Mouse (Mus musculus) kidney, adult 9 months (tissue): ENCODE measurements around the gene Olfr288.

ENCODE experiments used
- DNase-seq: peaks from one replicate; pipeline ENCODE4 v3.0.0; 2022

The Olfr288 gene

DNA sequence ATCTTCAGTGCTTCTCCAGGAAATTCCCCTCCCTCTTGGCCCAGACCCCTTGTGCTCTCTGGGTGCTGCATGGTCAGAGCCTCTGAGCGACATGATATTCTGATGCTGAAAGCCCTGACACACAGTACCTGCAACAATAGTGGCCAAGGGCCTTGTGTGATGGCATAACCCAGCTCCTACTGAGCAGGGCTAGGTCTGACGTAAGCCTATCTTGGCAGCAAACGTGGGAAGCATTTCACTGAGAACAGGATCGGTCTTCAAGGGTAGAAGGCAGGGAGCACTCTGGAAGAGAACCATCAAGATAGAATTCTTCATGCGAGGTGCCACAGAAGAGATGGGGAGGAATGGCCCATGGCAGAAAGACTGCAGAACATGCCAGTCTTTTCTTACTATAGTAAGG, 29.8 kb downstream of the Olfr288 start, which contains the start of gene Asb8:
Gene Asb8 (minus strand): TSS at position 101 of the 400 bp plus-strand sequence.
- no peak for DNase-seq

DNA sequence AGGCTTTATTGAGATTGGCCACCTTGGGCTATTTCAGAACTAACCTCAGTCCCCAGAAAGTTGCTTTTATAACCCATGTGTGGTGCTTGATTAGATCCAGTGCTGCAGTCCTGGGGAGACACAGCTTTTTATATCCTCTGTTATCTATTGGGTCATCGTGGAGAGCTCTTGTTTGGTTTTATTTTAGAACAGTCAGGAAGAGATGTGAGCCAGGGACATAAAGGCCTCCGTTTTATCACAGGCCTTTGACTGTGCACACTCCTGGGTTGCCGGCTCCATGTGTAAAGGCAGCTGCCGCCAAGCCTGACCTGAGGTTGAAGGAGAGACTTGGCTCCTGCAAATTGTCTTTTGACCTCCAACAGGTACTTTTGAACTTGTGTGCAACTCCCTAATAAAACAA, 32.8 kb downstream of the Olfr288 start:
- DNase-seq: no peak

DNA sequence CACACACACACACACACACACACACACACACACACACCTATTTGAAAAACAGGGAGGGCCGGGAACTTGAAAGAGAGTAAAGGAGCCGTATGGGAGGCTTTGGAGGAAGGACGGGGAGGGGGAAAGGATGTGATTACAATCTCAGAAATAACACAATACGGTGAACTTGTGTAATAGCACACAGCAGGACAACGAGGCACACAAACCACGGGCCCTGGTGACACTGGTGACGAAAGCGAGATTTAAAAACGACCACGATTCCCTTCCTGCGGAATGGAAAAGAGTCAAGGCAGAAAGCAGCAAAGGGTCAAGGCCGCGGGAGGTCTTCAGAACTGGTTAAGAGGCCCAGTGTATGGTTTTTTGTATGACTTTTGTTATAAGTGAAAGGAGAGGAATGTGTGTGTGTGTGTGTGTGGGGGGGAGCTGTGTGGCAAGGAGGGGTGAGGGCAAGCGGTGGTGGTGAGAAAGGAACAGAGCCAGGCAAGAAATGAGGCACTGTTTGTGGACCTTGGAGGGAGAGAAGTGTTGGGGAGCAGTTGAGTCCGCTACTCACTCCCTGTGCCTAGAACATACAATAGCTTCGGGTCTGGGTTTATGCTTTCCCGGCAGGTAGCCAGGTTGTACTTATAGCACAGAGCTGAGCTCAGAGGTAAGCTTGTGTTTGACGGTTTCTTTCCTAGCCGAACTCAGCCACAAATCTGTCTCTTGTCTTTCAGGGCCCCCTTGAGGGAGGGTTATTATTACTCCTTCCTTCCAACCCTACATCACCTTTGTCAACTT, 34.1 kb downstream of the Olfr288 start:
- DNase-seq: no peak

DNA sequence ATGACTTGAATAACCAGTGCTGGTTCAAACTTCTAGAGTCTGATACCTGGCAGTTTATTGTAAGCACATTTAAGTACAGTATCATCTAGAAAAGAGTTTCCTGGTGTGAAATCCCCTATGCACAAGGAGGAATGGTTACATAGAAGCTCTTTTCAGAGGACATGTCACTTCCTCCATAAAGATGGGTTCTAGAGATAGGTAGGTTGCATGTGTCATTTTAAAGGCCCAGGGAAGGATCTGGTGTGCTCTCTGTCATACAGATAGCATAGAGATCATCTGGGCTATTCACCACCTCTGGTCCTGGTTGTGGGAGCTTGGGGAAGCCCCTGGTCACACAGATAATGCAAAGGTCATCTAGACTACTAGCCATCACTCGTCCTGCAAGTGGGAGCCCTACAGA, 38.1 kb downstream of the Olfr288 start:
- DNase-seq: no peak

DNA sequence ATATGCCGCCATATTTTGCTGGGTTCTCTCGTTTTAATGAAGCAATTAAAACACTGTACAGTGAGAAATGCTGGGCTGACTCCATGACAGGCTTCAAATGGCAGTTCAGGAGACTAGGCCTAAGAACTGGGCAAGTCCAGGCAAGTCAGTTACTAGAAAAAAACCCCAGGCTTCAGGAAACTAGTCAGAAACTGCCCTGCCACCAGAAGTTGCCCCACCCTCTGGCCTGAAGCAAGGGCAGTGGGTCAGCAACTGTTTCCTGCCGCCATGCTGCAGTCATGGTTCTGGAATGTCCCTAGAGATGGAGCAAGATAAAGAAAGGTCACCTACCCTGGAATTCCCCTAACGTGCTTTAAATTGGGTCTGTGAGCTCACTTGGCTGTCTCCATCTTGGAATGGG, 39.4 kb downstream of the Olfr288 start:
- peak; percentile 32 for DNase-seq

DNA sequence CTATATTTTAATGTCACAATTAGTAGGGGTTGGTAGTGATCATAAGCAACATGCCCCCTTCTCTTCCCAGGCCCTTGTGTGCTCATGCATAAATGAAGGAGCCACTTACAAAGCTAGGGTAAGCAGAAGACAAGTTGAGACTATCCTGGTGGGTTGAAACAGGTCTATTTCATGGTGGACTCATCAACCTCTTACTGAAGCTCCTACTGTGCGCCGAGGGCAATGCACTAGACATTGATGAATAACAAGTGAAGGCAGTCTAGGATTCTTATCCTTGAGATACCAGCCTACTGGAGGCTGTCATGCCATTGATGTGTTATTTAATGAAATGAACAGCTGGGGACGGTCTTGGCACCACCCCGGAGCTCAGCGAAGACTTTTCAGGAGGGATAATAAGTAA, 40.1 kb downstream of the Olfr288 start:
- no peak for DNase-seq

DNA sequence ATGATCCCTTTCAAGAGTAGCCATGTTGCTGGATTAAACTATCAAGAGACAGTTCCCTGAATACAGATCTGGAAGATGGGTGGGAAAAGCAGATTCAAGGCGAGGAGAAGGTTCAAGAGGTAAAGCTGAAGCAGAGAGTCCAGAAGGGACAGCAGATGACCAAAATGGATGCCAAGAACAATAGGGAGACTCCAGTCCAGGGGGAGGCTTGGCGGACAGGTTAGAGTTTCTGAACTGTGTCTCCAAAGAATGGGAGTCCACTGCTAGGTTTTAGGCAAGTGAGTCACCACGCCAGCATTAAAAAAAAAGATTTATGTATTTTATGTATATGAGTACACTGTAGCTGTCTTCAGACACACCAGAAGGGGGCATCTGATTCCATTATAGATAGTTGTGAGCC, 40.7 kb downstream of the Olfr288 start:
- DNase-seq: no peak

DNA sequence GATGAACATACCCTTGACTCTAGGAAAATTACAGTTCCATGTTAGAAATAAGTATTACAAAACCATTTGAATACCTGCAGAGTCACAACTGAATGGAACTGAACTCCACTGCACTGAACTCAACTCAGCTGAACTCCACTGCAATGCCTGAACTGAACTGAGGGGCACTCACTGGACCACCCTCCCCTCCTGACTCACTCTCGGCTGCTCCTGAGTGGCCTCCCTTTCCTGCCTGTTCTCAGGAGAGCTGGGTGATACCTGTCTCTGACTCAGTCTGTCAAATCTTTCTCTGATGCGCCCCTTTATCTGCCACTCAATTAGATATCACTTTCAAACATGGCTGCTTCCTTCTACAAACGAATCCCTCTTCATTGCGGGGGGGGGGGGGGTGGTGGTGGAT, 41.2 kb downstream of the Olfr288 start:
- no peak for DNase-seq

DNA sequence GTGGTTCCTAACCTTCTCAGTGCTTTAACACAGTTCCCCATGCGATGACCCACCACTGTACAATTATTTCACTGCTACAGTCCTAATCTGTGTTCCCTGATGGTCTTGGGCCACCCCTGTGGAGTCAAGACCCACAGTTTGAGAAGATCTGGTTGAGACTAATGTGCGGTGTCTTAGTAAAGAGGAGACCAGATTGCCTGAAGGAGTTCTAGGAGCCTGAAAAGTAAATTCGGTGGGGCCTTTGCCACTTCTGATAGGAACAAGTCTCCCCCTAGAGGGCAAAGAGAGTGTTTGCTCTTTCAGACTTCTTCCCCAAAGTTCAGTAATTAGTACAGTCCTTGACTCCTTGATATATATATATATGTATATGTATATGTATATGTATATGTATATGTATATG, 41.7 kb downstream of the Olfr288 start:
- peak; percentile 41 for DNase-seq

DNA sequence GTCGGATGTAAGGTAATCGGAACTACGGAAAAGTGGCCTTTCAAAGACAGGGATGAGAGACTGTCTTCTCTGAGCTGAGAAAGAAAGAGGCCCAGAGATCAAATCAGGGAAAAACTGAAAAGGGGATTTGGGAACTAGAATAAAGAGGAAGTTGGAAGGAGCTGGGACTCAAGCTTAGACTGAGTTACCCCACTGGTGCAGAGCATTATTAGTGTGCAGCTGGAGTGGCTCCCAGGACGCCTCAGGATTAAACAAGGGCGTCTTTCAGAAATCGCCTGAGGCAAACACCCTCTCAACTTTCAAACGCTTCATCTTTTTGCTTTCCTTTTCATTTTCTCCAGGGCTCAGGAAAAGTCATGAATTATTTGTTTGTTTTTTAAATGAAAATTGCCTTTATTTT, 42.4 kb downstream of the Olfr288 start:
- DNase-seq: no peak

DNA sequence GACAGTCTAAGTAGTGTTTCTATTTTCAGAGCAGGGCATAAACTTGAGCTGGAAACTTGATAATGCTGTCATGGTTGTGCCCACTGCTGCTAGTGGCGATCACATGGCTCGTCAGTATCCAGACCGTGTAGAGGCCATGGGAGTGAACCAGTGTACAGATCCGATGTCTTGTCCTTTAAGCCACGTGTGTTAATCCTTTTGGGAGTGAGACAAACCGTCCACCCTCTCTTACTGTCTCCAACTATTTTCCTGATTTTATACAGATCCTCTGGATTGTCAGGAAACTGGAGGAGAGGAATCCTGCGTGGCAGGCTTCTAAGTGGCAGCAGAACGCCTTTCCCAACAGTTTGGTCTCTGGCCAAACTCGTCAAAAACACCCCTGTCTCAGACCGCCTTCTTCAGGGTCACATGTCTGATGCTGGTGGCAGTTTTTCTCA, 46.2 kb downstream of the Olfr288 start:
- no peak for DNase-seq

DNA sequence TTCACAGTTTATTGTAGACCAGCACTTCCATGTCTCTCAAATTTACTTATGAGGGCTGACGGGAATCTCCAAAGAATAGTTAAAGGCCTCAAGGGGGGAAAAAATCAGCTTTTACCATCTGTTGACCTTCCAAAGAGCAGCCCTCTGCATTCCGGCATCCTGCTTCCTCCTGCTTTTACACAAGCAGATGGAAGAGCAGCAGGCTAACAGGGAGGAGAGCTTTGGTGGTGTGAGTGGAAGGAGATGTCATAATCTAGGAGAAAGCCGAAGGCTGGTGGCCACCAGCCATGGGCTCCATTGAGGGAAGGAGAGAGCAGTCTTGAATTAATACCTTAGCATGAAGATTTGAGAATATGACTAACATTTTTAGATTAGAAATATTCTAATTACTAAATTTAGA, 47.0 kb downstream of the Olfr288 start:
- no peak for DNase-seq

DNA sequence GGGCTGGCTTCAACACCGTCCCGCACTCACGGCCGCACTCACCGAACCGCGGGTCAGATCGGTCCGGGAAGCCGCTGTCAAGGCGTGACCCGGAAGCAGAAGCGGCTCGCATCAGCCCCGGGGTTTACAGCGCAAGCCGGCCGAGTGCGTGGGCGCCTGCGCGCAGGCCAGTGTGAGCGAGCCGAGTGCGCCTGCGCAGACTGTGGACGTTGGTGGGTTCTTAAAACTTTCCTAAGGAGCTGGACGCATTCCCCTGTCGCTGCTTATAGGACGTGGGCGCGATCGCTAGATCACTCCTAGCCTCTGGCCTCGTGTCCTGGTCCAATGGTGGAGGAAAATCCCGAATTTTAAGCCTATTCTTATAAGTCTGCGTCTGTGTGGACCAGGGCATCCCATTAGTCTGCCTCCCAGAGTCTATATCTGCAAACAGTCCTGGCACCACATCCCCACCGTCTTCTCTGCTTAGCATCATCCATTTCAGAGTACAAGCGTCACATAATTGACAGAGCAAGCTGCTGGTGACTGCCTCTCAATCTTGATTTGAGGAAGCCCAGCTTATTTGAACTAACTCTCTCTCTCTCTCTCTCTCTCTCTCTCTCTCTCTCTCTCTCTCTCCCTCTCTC, 49.7 kb downstream of the Olfr288 start:
- peak; percentile 93 for DNase-seq

DNA sequence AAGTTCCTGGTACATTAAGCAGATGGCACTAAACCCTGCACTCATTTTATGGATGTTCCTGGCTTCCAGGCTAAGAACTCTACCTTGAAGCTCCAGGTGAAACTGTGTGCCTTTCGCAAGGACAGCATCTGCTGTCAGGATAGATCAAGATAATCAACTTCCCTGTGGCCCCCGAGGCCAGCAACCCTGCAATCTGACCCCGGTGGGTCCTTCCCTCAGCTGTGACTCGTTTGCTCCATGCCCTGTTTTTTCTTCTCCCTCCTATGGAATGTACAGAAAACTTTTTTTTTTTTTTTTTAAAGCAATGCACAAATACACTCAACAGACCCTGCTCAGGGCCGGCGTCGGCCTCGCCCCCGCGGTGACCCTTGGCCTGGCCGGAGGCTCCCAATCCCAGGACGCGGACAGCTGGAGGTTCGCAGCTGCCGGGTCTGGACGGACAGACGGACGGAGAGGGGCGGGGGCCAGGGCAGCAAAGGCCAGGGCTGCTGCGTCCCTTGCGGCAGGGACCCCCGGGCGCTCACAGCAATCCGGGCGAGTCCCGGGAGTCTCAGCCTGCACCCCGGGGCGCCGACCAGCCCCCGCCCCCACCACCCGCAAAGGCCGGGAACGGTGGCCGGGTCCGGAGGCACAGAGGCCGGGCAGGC, 50.4 kb downstream of the Olfr288 start:
- DNase-seq: peak; percentile 7

DNA sequence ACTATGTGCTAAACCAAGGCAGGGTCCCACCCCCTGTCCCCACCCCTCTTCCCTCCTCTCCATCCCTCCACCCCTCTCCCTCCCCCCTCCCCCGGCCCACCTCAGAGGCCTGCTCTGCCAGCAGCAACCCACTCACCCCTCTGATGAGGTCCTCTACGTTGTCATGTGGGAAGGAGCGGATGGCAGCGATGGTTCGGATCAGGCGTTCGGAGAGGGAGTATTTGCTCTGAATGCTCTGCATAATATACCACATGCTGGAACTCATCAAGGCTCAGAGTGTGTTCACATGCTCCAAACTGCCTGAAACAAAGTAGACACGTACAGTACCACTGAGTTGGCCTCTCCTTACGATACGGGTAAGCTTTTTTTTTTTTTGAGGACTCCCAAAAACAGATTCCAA, 52.8 kb downstream of the Olfr288 start:
- DNase-seq: no peak

DNA sequence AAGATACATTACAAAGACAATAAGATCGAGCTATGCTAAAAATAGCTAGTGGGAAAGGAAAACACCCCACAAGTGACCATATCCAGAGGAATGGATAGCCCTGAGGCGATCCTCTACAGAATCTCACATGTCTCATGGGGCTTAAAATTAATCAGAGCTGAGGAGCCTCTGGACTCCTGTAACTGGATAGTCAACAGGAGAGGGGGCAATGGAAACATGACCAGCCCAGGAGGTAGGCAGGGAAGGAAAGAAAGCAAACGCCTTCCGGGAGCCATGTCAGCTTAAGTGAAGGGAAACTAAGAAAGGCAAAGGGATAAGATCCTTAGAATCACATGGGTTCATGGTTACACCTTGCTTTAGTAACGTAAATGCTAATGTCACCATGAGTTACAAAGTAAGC, 54.5 kb downstream of the Olfr288 start:
- DNase-seq: no peak

DNA sequence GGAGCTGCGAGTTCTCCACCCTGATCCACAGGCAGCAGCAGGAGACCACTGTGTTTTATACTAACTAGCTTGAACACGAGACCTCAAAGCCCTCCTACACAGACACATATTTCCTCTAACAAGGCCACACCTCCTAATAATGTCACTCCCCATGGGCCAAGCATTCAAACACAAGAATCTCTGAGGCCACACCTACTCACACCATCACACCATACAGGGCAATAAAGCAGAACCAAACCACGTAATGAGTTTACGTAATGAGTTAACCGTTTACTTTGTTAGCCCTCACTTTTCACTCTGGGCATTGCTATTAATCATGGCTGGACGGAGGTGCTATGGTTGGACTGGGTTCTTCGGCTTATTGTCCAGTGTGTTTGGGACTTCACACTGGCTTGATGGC, 55.6 kb downstream of the Olfr288 start:
- DNase-seq: peak; percentile 9

DNA sequence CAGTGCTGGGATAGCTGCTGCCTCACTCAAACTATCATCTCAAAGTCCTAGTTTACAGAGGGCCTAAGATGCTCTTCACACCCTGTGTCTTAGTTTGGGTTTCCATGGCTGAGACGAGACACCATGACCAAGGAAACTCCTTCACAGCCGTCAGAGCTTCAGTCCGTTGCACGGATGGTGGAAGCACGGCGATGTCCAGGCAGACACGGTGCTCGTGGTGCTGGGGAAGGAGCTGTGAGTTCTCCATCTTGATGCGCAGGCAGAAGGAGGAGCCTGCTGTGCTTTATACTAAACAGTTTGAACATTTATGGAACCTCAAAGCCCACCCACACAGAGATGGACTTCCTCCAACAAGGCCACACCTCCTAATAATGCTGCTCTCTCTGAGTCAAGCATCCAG, 58.5 kb downstream of the Olfr288 start:
- no peak for DNase-seq
